Comparison of ENCODE assay signal across 7 mouse cellular contexts in the genomic region with DNA sequence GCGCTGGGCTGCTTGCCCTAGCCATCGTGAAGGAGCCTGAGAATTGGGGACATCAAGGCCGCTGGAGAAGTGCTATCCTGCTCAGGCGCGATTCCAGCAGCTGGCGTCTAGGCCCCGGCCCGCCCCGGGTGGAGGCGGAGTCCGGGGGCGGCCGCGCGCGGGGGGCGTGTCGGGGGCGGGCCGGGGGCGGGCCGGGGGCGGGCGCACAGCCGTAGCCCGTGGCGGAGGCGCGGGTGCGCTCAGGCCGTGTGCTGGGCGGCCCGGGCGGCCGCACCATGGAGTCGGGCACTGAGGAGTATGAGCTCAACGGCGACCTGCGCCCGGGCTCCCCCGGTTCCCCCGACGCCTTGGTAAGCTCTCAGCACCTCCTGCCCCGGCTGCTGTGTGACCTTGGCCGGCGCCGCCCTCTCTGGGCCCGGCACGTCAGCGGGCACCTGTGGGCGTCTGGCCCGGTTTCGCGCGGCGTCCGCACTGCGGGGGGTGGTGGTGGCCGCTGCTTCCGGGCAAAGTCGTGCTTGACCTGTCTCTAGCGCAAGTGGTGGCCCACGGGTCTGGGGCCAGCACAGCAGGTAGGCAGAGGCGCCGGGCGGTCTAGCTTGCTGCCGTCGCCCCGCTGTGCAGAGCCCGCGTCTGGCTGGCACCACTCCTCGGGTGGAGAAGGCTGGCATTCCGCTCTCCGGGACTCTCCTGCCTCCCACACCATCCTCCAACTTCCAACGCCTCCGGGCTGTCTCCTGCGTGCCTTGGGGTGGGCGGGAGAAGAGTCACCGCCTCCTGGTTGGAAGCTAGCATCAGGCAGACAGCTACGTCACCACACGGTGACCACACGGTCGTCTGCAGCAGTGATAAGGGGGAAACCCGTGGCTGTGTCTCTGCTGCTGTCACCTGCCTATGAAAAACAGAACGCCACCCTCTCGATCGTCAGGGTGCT. TPM values are rescaled to one million over a fixed set of nuclear protein-coding genes. Genes with fewer than 3 reads are reported as not detected.
A peak's percentile ranks its signal among the peaks of the same experiment; 100 is the strongest.
DNase-seq lines count a peak whose midpoint lies in the region; ATAC-seq and TF ChIP-seq lines count a peak whose summit lies in the region.

A gene (plus strand): TSS at position 198 of the 931 bp plus-strand sequence.

- H3K36me3 ChIP-seq in intestine, embryonic 16.5 days (ENCODE audit: control insufficient read depth, insufficient read depth, low read length) = no peaks in the 10 kb centered on the region
- H3K36me3 ChIP-seq in limb, embryonic 11.5 days (ENCODE audit: control insufficient read depth, insufficient read depth, low read length) = no peaks in the 10 kb centered on the region
- H3K36me3 ChIP-seq in midbrain, embryonic 13.5 days = no peaks in the 10 kb centered on the region
- H3K36me3 ChIP-seq in small intestine, adult 2 months (ENCODE audit: control insufficient read depth, insufficient read depth, low read length) = no peaks in the 10 kb centered on the region

- under 1% methylated on average over 74 of the region's 87 CpGs for WGBS in intestine, embryonic 16.5 days
- WGBS in limb, embryonic 11.5 days = under 1% methylated on average over 73 of the region's 87 CpGs
- under 1% methylated on average over 85 of the region's 87 CpGs for WGBS in midbrain, embryonic 13.5 days
- under 1% methylated on average over 86 of the region's 87 CpGs for WGBS in small intestine, adult 2 months

- H3K9ac ChIP-seq in intestine, embryonic 16.5 days (ENCODE audit: low read depth, low read length) = peak within 1 kb of the TSS; percentile 87
- peak within 1 kb of the TSS; percentile 66 for H3K9ac ChIP-seq in limb, embryonic 11.5 days (ENCODE audit: low read length)
- peak within 1 kb of the TSS; percentile 71 for H3K9ac ChIP-seq in midbrain, embryonic 13.5 days (replicated peaks)

- H3K4me3 ChIP-seq in intestine, embryonic 16.5 days (ENCODE audit: low read length) = peak within 1 kb of the TSS; percentile 86
- H3K4me3 ChIP-seq in limb, embryonic 11.5 days (ENCODE audit: low read depth, low read length) = peak within 1 kb of the TSS; percentile 72
- peak within 1 kb of the TSS; percentile 71 for H3K4me3 ChIP-seq in midbrain, embryonic 13.5 days (replicated peaks)
- peak within 1 kb of the TSS; percentile 68 for H3K4me3 ChIP-seq in small intestine, adult 2 months (ENCODE audit: low read depth, low read length)

- peaks cover 57% of the 10 kb centered on the region for H3K4me1 ChIP-seq in intestine, embryonic 16.5 days (ENCODE audit: control insufficient read depth, insufficient read depth, low read length)
- peaks cover 19% of the 10 kb centered on the region for H3K4me1 ChIP-seq in limb, embryonic 11.5 days (ENCODE audit: control insufficient read depth, insufficient read depth, low read length)
- peaks cover 37% of the 10 kb centered on the region for H3K4me1 ChIP-seq in midbrain, embryonic 13.5 days (replicated peaks)
- peaks cover 24% of the 10 kb centered on the region for H3K4me1 ChIP-seq in small intestine, adult 2 months (ENCODE audit: control insufficient read depth, insufficient read depth, insufficient read length, low read length)

- no peaks in the 10 kb centered on the region for H3K9me3 ChIP-seq in intestine, embryonic 16.5 days (ENCODE audit: control insufficient read depth, low read length)
- no peaks in the 10 kb centered on the region for H3K9me3 ChIP-seq in limb, embryonic 11.5 days (ENCODE audit: control insufficient read depth, low read length)
- no peaks in the 10 kb centered on the region for H3K9me3 ChIP-seq in midbrain, embryonic 13.5 days

- peak; percentile 91 for TF ChIP-seq POLR2A in small intestine, adult 2 months (IDR thresholded peaks at IDR 0.05; ENCODE audit: low read depth, low read length)

- no peaks in the 10 kb centered on the region for H3K27me3 ChIP-seq in intestine, embryonic 16.5 days (replicated peaks; ENCODE audit: control insufficient read depth, insufficient read depth, low read length)
- H3K27me3 ChIP-seq in limb, embryonic 11.5 days (ENCODE audit: control insufficient read depth, insufficient read depth, low read length) = no peaks in the 10 kb centered on the region
- peaks cover 21% of the 10 kb centered on the region for H3K27me3 ChIP-seq in midbrain, embryonic 13.5 days
- H3K27me3 ChIP-seq in small intestine, adult 2 months (ENCODE audit: control insufficient read depth, insufficient read depth, low read length) = no peaks in the 10 kb centered on the region

- ATAC-seq in intestine, embryonic 16.5 days = peak; percentile 93
- ATAC-seq in limb, embryonic 11.5 days (ENCODE audit: insufficient number of reproducible peaks, low FRiP score, low TSS enrichment, low read depth) = peak; percentile 88
- ATAC-seq in midbrain, embryonic 13.5 days = peak; percentile 91

- peak; percentile 91 for DNase-seq in adrenal gland, postnatal 10 days
- peak; percentile 55 for DNase-seq in embryo, embryonic 11.5 days (ENCODE audit: low read depth, low spot score)
- peak; percentile 88 to 90 for DNase-seq in gastrocnemius, postnatal 4 days (ENCODE audit: low spot score in 2 of 2)
- peak; percentile 83 for DNase-seq in limb, embryonic 11.5 days (ENCODE audit: low spot score)

- peak within 1 kb of the TSS; percentile 97 for H3K4me2 ChIP-seq in intestine, embryonic 16.5 days (ENCODE audit: low read depth, low read length)
- H3K4me2 ChIP-seq in limb, embryonic 11.5 days (ENCODE audit: low read depth, severe bottlenecking) = peak within 1 kb of the TSS; percentile 100
- H3K4me2 ChIP-seq in midbrain, embryonic 13.5 days (replicated peaks) = peak within 1 kb of the TSS; percentile 98

- no peak for TF ChIP-seq CTCF in small intestine, adult 2 months (IDR thresholded peaks at IDR 0.05; ENCODE audit: extremely low read depth, insufficient read length, insufficient replicate concordance, low read depth, low read length)

- peak within 1 kb of the TSS; percentile 92 for H3K27ac ChIP-seq in intestine, embryonic 16.5 days (ENCODE audit: low read length)
- 0 out of 2 replicates have a peak within 1 kb of the TSS, but pooled peaks have one; percentile 14 for H3K27ac ChIP-seq in limb, embryonic 11.5 days (replicated peaks; ENCODE audit: low read depth, low read length)
- H3K27ac ChIP-seq in midbrain, embryonic 13.5 days = peak within 1 kb of the TSS; percentile 4; the same call in 1 of the 2 replicates
- peak within 1 kb of the TSS; percentile 45 for H3K27ac ChIP-seq in small intestine, adult 2 months (ENCODE audit: insufficient read depth, low read depth, low read length)

RNA-seq across cellular contexts. Expression of the gene that starts here (rescaled TPM):
- 10 to 100 TPM; 77.3 to 79.6 TPM for total RNA-seq in adrenal gland, postnatal 10 days (2021)
- total RNA-seq in gastrocnemius, postnatal 4 days (2021) = 10 to 100 TPM; 23.7 to 26.1 TPM
- polyA plus RNA-seq in intestine, embryonic 16.5 days (2015; fragmentation: Nextera tagmentation; extraction: Ambion mirVana) = 60.0 and 63.3 TPM in 2 replicates
- 23.6 and 24.4 TPM in 2 replicates for polyA plus RNA-seq in limb, embryonic 11.5 days (2014; fragmentation: Nextera tagmentation; extraction: Ambion mirVana)
- polyA plus RNA-seq in midbrain, embryonic 13.5 days (2015; fragmentation: Nextera tagmentation; extraction: Ambion mirVana) = 12.6 and 14.6 TPM in 2 replicates
- 53.6 and 84.7 TPM in 2 replicates for polyA plus RNA-seq in small intestine, adult 2 months (2012; rRNA removed)

Comparison
In these comparisons a context has a peak if more than half of its experiments do, and no peak if none do; other contexts are left out.
1. Peak in every context shown above with its lines: DNase-seq, ATAC-seq, H3K4me3 ChIP-seq and H3K27ac ChIP-seq.
2. H3K27ac ChIP-seq: peak in every context shown above with its lines; median percentile 92 in intestine, embryonic 16.5 days; 45 in small intestine, adult 2 months; 14 in limb, embryonic 11.5 days; 4 in midbrain, embryonic 13.5 days.